8 mouse cellular contexts compared by ENCODE assay signal in the genomic region with DNA sequence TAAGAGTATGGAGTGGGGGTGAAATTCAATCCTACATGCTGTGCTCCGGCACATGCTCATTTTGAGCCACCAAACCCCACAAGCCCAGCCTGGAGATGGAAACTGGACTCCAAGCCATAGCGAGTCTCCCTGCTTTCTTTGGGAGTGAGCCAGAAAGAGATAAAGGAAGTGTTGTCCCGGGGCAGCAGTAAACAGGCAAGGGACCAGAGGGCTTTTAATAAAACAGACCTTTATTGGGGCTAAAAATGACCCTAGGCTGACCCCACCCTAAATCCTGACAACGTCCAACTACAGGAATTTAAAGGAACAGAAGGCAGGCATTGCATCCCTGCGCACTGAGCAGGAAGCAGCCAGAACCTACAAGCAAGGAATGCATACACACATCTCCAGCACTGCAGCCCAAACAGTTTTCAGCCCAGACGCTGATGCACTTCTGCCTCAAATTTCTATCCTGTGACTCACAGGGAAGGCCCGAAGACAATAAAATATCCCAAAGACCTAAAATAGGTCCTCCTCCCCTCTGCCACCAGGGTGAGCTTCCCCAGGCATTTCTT.
DNase-seq lines count a peak whose midpoint lies in the region; ATAC-seq and TF ChIP-seq lines count a peak whose summit lies in the region.

No protein-coding gene starts in this region.

- no peak overlapping the region for H3K4me2 ChIP-seq in hindbrain, embryonic 12.5 days (replicated peaks)

- intact Hi-C loops in heart, adult 2 months (cut with DNase I): no loop called here
- intact Hi-C loops in gastrocnemius, postnatal 14 days (cut with DNase I; ENCODE audit: low total_unique reads): no loop called here

- H3K27ac ChIP-seq in hindbrain, embryonic 12.5 days: peak overlapping the region; percentile 35; the same call in 1 of the 2 replicates
- H3K27ac ChIP-seq in hindbrain, embryonic 10.5 days: no peak overlapping the region
- 0 out of 2 replicates have a peak overlapping the region, but pooled peaks have one; percentile 11 for H3K27ac ChIP-seq in heart, adult 2 months
- H3K27ac ChIP-seq in cerebellum, adult 2 months (ENCODE audit: insufficient read depth, low read length): no peak overlapping the region

- no peaks in the 10 kb centered on the region for H3K9me3 ChIP-seq in hindbrain, embryonic 12.5 days (replicated peaks)
- H3K9me3 ChIP-seq in hindbrain, embryonic 10.5 days: no peaks in the 10 kb centered on the region

- peak; percentile 26 for TF ChIP-seq CTCF in heart, adult 2 months (IDR thresholded peaks at IDR 0.05)
- TF ChIP-seq CTCF in cerebellum, adult 2 months (IDR thresholded peaks at IDR 0.05; ENCODE audit: borderline replicate concordance, insufficient read depth, low read depth, low read length): no peak

- no peak for TF ChIP-seq EP300 in heart, adult 2 months (IDR thresholded peaks at IDR 0.05; ENCODE audit: insufficient read depth, low read depth, low read length)

- H3K4me1 ChIP-seq in hindbrain, embryonic 12.5 days: peaks cover 2% of the 10 kb centered on the region; the same call in 1 of the 2 replicates
- H3K4me1 ChIP-seq in hindbrain, embryonic 10.5 days (replicated peaks): peaks cover 7% of the 10 kb centered on the region; the same call in 1 of the 2 replicates
- H3K4me1 ChIP-seq in heart, adult 2 months (ENCODE audit: control insufficient read depth, insufficient read depth, low read length): peaks cover 2% of the 10 kb centered on the region; the same call in 1 of the 2 replicates
- no peaks in the 10 kb centered on the region for H3K4me1 ChIP-seq in cerebellum, adult 2 months (ENCODE audit: control insufficient read depth, insufficient read depth, low read length)

- no peak for TF ChIP-seq POLR2A in heart, adult 2 months (IDR thresholded peaks at IDR 0.05; ENCODE audit: insufficient read depth, low read depth, low read length)
- no peak for TF ChIP-seq POLR2A in cerebellum, adult 2 months (IDR thresholded peaks at IDR 0.05; ENCODE audit: borderline replicate concordance, insufficient read depth, low read length)

- H3K9ac ChIP-seq in hindbrain, embryonic 12.5 days: no peak overlapping the region
- H3K9ac ChIP-seq in heart, adult 2 months (ENCODE audit: low read depth, low read length): no peak overlapping the region

- H3K79me2 ChIP-seq in heart, adult 2 months (replicated peaks; ENCODE audit: control insufficient read depth, insufficient read depth, low read length): no peaks in the 10 kb centered on the region

- no peaks in the 10 kb centered on the region for H3K36me3 ChIP-seq in hindbrain, embryonic 12.5 days
- no peaks in the 10 kb centered on the region for H3K36me3 ChIP-seq in hindbrain, embryonic 10.5 days
- H3K36me3 ChIP-seq in heart, adult 2 months (ENCODE audit: control insufficient read depth, insufficient read depth, low read length): no peaks in the 10 kb centered on the region

- no peak for ATAC-seq in hindbrain, embryonic 12.5 days (ENCODE audit: low FRiP score)

- H3K4me3 ChIP-seq in hindbrain, embryonic 12.5 days: no peak overlapping the region
- H3K4me3 ChIP-seq in hindbrain, embryonic 10.5 days: no peak overlapping the region
- peak overlapping the region; percentile 16; the same call in 1 of the 2 replicates for H3K4me3 ChIP-seq in heart, adult 2 months
- H3K4me3 ChIP-seq in cerebellum, adult 2 months (replicated peaks; ENCODE audit: insufficient read depth, low read depth, low read length): no peak overlapping the region

- 47% methylated on average over 7 of the region's 7 CpGs for WGBS in hindbrain, embryonic 12.5 days
- WGBS in hindbrain, embryonic 10.5 days: 46% methylated on average over 7 of the region's 7 CpGs
- 5% methylated on average over 7 of the region's 7 CpGs for WGBS in heart, adult 2 months
- WGBS in cerebellum, adult 2 months: 30% methylated on average over 7 of the region's 7 CpGs

- no peak for DNase-seq in hindbrain, embryonic 10.5 days (ENCODE audit: low spot score)
- peak; percentile 86 for DNase-seq in NIH3T3 (ENCODE audit: low read depth)
- DNase-seq in heart, adult 2 months: peak in 1 of 2 experiments; percentile 18
- DNase-seq in kidney, postnatal 14 days: peak; percentile 17
- no peak for DNase-seq in gastrocnemius, postnatal 14 days
- DNase-seq in frontal cortex, postnatal 14 days (ENCODE audit: low spot score in 2 of 2): no peak
- no peak for DNase-seq in cerebellum, adult 2 months

- no peaks in the 10 kb centered on the region for H3K27me3 ChIP-seq in hindbrain, embryonic 12.5 days
- no peaks in the 10 kb centered on the region for H3K27me3 ChIP-seq in hindbrain, embryonic 10.5 days (ENCODE audit: insufficient read depth, poor library complexity, severe bottlenecking)
- H3K27me3 ChIP-seq in heart, adult 2 months (ENCODE audit: control insufficient read depth, insufficient read depth, low read length): no peaks in the 10 kb centered on the region
- no peaks in the 10 kb centered on the region for H3K27me3 ChIP-seq in cerebellum, adult 2 months (ENCODE audit: control insufficient read depth, insufficient read depth, low read length)

Comparison
In these comparisons a context has a peak if more than half of its experiments do, and no peak if none do; other contexts are left out.
1. H3K27ac ChIP-seq: peak in hindbrain, embryonic 12.5 days (single experiment) and heart, adult 2 months (single experiment); none in hindbrain, embryonic 10.5 days (single experiment) and cerebellum, adult 2 months (single experiment).
2. DNase-seq: peak in NIH3T3 (single experiment) and kidney, postnatal 14 days (single experiment); none in hindbrain, embryonic 10.5 days (single experiment), gastrocnemius, postnatal 14 days (single experiment), frontal cortex, postnatal 14 days (0 of 2) and cerebellum, adult 2 months (0 of 2).